Mouse (Mus musculus) cerebellum, postnatal 14 days (tissue): Measurements from ENCODE around the gene 1810055G02Rik.

ENCODE experiments used
- DNase-seq, 2 experiments: peaks; one replicate each; pipeline ENCODE4 v3.0.0; 2021; ENCODE audit warnings: mixed read lengths in 2 of 2

Gene 1810055G02Rik

GRCm38 (mm10) chr19:3695471-3695870, 12.6 kb upstream of the 1810055G02Rik start:
- DNase-seq = no peak

- DNase-seq = no peak
Observed at GRCm38 (mm10) chr19:3695976-3696375, 12.1 kb upstream of the 1810055G02Rik start.

GRCm38 (mm10) chr19:3698035-3698434, 10.1 kb upstream of the 1810055G02Rik start:
- no peak for DNase-seq

- DNase-seq = peak; percentile 87 to 91
Observed at GRCm38 (mm10) chr19:3699508-3700438, 8.3 kb upstream of the 1810055G02Rik start.

GRCm38 (mm10) chr19:3702460-3702859, 5.6 kb upstream of the 1810055G02Rik start:
- no peak for DNase-seq

- DNase-seq = no peak
Observed at GRCm38 (mm10) chr19:3706258-3706657, 1.8 kb upstream of the 1810055G02Rik start.

- no peak for DNase-seq
Observed at GRCm38 (mm10) chr19:3707553-3707952, 540 bp upstream of the 1810055G02Rik start.

- DNase-seq = no peak
Observed at GRCm38 (mm10) chr19:3709013-3709787, 1.1 kb downstream of the 1810055G02Rik start.

GRCm38 (mm10) chr19:3710436-3710835, 2.3 kb downstream of the 1810055G02Rik start:
- no peak for DNase-seq

GRCm38 (mm10) chr19:3714381-3714780, 6.3 kb downstream of the 1810055G02Rik start:
- peak; percentile 32 to 58 for DNase-seq

GRCm38 (mm10) chr19:3718481-3719361, 10.6 kb downstream of the 1810055G02Rik start:
- peak; percentile 80 to 87 for DNase-seq

- DNase-seq = peak; percentile 85
Observed at GRCm38 (mm10) chr19:3719362-3719891, 11.3 kb downstream of the 1810055G02Rik start.

GRCm38 (mm10) chr19:3723170-3723569, 15.1 kb downstream of the 1810055G02Rik start:
- DNase-seq = no peak

GRCm38 (mm10) chr19:3723904-3724303, 15.8 kb downstream of the 1810055G02Rik start:
- peak in 1 of 2 experiments; percentile 75 for DNase-seq

- peak; percentile 78 to 84 for DNase-seq
Observed at GRCm38 (mm10) chr19:3724779-3725178, 16.7 kb downstream of the 1810055G02Rik start.

- DNase-seq = no peak
Observed at GRCm38 (mm10) chr19:3728901-3729300, 20.8 kb downstream of the 1810055G02Rik start.

GRCm38 (mm10) chr19:3730781-3731646, 22.9 kb downstream of the 1810055G02Rik start:
- no peak for DNase-seq

- DNase-seq = no peak
Observed at GRCm38 (mm10) chr19:3736001-3736400, 27.9 kb downstream of the 1810055G02Rik start.

GRCm38 (mm10) chr19:3739650-3740049, 31.6 kb downstream of the 1810055G02Rik start:
- DNase-seq = no peak

- DNase-seq = peak; percentile 63 to 68
Observed at GRCm38 (mm10) chr19:3742716-3743115, 34.6 kb downstream of the 1810055G02Rik start.

- peak; percentile 28 to 45 for DNase-seq
Observed at GRCm38 (mm10) chr19:3743362-3743761, 35.3 kb downstream of the 1810055G02Rik start.
